Mouse (Mus musculus) kidney, adult 11 months (tissue): ENCODE measurements at regions not wholly inside any gene's neighbourhood (a gene's known extent, or its start where the extent isn't known, plus 50 kb on each side); places are given as distances from the start of the nearest gene placed in this dataset.

Experiments used
- DNase-seq: peaks from one replicate; pipeline ENCODE4 v3.0.0; 2022

GRCm38 (mm10) chr8:8826801-8827200 is 136.5 kb upstream of the Arglu1 start:
- no peak for DNase-seq

GRCm38 (mm10) chr8:8824886-8825285 is 134.6 kb upstream of the Arglu1 start:
- DNase-seq: no peak

GRCm38 (mm10) chr8:8821119-8821518 is 130.8 kb upstream of the Arglu1 start:
- DNase-seq: no peak

GRCm38 (mm10) chr8:8820614-8821013 is 130.3 kb upstream of the Arglu1 start:
- DNase-seq: no peak

- DNase-seq: peak; percentile 50
Measured at GRCm38 (mm10) chr8:8819233-8819931, 129.1 kb upstream of the Arglu1 start.

GRCm38 (mm10) chr8:8812807-8813167 is 122.5 kb upstream of the Arglu1 start:
- DNase-seq: no peak

GRCm38 (mm10) chr8:8812051-8812806 is 121.9 kb upstream of the Arglu1 start:
- no peak for DNase-seq

- DNase-seq: peak; percentile 18
Measured at GRCm38 (mm10) chr8:8810928-8811327, 120.6 kb upstream of the Arglu1 start.

- peak; percentile 24 for DNase-seq
Measured at GRCm38 (mm10) chr8:8809835-8810439, 119.6 kb upstream of the Arglu1 start.

GRCm38 (mm10) chr8:8809349-8809748 is 119.0 kb upstream of the Arglu1 start:
- no peak for DNase-seq

- DNase-seq: no peak
Measured at GRCm38 (mm10) chr8:8802761-8803340, 112.5 kb upstream of the Arglu1 start.

- no peak for DNase-seq
Measured at GRCm38 (mm10) chr8:8802317-8802716, 112.0 kb upstream of the Arglu1 start.

- DNase-seq: no peak
Measured at GRCm38 (mm10) chr8:8801578-8801977, 111.3 kb upstream of the Arglu1 start.

GRCm38 (mm10) chr8:8797521-8797920 is 107.2 kb upstream of the Arglu1 start:
- peak; percentile 7 for DNase-seq

- DNase-seq: no peak
Measured at GRCm38 (mm10) chr8:8796951-8797350, 106.6 kb upstream of the Arglu1 start.

GRCm38 (mm10) chr8:8794711-8795110 is 104.4 kb upstream of the Arglu1 start:
- DNase-seq: no peak

GRCm38 (mm10) chr8:8779931-8780330 is 89.6 kb upstream of the Arglu1 start:
- DNase-seq: no peak

- no peak for DNase-seq
Measured at GRCm38 (mm10) chr8:8774496-8775015, 84.2 kb upstream of the Arglu1 start.

GRCm38 (mm10) chr8:8772424-8772823 is 82.1 kb upstream of the Arglu1 start:
- no peak for DNase-seq

- no peak for DNase-seq
Measured at GRCm38 (mm10) chr8:8770397-8770796, 80.1 kb upstream of the Arglu1 start.

- DNase-seq: no peak
Measured at GRCm38 (mm10) chr8:8762354-8762753, 72.0 kb upstream of the Arglu1 start.

- no peak for DNase-seq
Measured at GRCm38 (mm10) chr8:8758283-8758682, 68.0 kb upstream of the Arglu1 start.

GRCm38 (mm10) chr8:8751208-8751607 is 60.9 kb upstream of the Arglu1 start:
- no peak for DNase-seq
